Mouse (Mus musculus): ENCODE data around the gene Ear10. TPM values are rescaled to one million over a fixed set of nuclear protein-coding genes. Genes with fewer than 3 reads are reported as not detected.
"Not testable (repeated sequence)": the region's sequence is repeated elsewhere in the genome, so short reads cannot be mapped to it uniquely, and the experiment has no call there.

Gene Ear10
- total and polyA plus RNA-seq, 3 experiments, result not detected

GRCm38 (mm10) chr14:43874862-43875261, 48.5 kb downstream of the Ear10 start:
- H3K9ac ChIP-seq (ENCODE audit: insufficient read depth, low read depth); H3K4me3 ChIP-seq (replicated peaks in 1 of 3; ENCODE audit: low read depth in 2 of 3, low read length in 2 of 3, poor library complexity in 1 of 3); H3K79me2 ChIP-seq (replicated peaks; ENCODE audit: control insufficient read depth, extremely low read depth, insufficient read depth, poor library complexity, severe bottlenecking); DNase-seq (ENCODE audit: extremely low read depth); H3K36me3 ChIP-seq (replicated peaks in 1 of 2; ENCODE audit: control insufficient read depth in 1 of 2, insufficient read depth in 1 of 2, low read length in 1 of 2); H3K27me3 ChIP-seq (replicated peaks); dilution Hi-C loops (cut with MboI; ENCODE audit: extremely low pct_ligation_motif_present, extremely low pct_unique_long_range_greater_than_20kb, low sequenced_read_pairs); H3K9me3 ChIP-seq (replicated peaks; ENCODE audit: low read length); H3K27ac ChIP-seq (ENCODE audit: insufficient read depth, low read depth); H3K4me1 ChIP-seq (ENCODE audit: control insufficient read depth in 1 of 2, insufficient read depth in 2 of 2); in situ Hi-C loops (cut with MboI; ENCODE audit: low pct_ligation_motif_present, low pct_unique_long_range_greater_than_20kb, low sequenced_read_pairs); H3K4me2 ChIP-seq (ENCODE audit: insufficient read depth, low read depth, poor library complexity, severe bottlenecking): not testable (repeated sequence)

Other genes with a start within 250 kb of the Ear10 start
- gene Gm8165, start 246.4 kb downstream of the Ear10 start, total RNA-seq (2012; rRNA removed), result not detected in 2 replicates
- gene Gm8165, start 246.4 kb downstream of the Ear10 start, total RNA-seq (2014; rRNA removed), result not detected in 2 replicates
- not detected in 2 replicates for gene Gm8165, start 246.4 kb downstream of the Ear10 start, polyA plus RNA-seq (2012; ENCODE audit: insufficient read length, low read depth)
- 6.1 and 7.9 TPM in 2 replicates for gene Gm7324, start 225.7 kb downstream of the Ear10 start, total RNA-seq (2012; rRNA removed)
- 22.6 and 27.0 TPM in 2 replicates for gene Gm7324, start 225.7 kb downstream of the Ear10 start, total RNA-seq (2014; rRNA removed)
- 16.7 and 23.2 TPM in 2 replicates for gene Gm7324, start 225.7 kb downstream of the Ear10 start, polyA plus RNA-seq (2012; ENCODE audit: insufficient read length, low read depth)
- not detected in 2 replicates for gene Gm16506, start 196.1 kb downstream of the Ear10 start, total RNA-seq (2012; rRNA removed)
- not detected in 2 replicates for gene Gm16506, start 196.1 kb downstream of the Ear10 start, total RNA-seq (2014; rRNA removed)
- 0.19 TPM in 1 of 2 replicates, not detected in the other for gene Gm16506, start 196.1 kb downstream of the Ear10 start, polyA plus RNA-seq (2012; ENCODE audit: insufficient read length, low read depth)
- gene Gm6526, start 175.7 kb downstream of the Ear10 start, total RNA-seq (2012; rRNA removed), result 0.85 and 1.3 TPM in 2 replicates
- 24.8 and 27.9 TPM in 2 replicates for gene Gm6526, start 175.7 kb downstream of the Ear10 start, total RNA-seq (2014; rRNA removed)
- 7.4 and 7.7 TPM in 2 replicates for gene Gm6526, start 175.7 kb downstream of the Ear10 start, polyA plus RNA-seq (2012; ENCODE audit: insufficient read length, low read depth)
- gene Gm8180, start 138.8 kb downstream of the Ear10 start, total RNA-seq (2012; rRNA removed), result not detected in 2 replicates
- gene Gm8180, start 138.8 kb downstream of the Ear10 start, total RNA-seq (2014; rRNA removed), result not detected in 2 replicates
- gene Gm8180, start 138.8 kb downstream of the Ear10 start, polyA plus RNA-seq (2012; ENCODE audit: insufficient read length, low read depth), result not detected in 2 replicates
- not detected in 2 replicates for gene Ear1, start 48.0 kb downstream of the Ear10 start, total RNA-seq (2012; rRNA removed)
- not detected in 2 replicates for gene Ear1, start 48.0 kb downstream of the Ear10 start, total RNA-seq (2014; rRNA removed)
- not detected in 2 replicates for gene Ear1, start 48.0 kb downstream of the Ear10 start, polyA plus RNA-seq (2012; ENCODE audit: insufficient read length, low read depth)
- gene Gm8113, start 1.8 kb upstream of the Ear10 start, total RNA-seq (2012; rRNA removed), result 0.04 and 0.08 TPM in 2 replicates
- gene Gm8113, start 1.8 kb upstream of the Ear10 start, total RNA-seq (2014; rRNA removed), result 0.38 and 0.73 TPM in 2 replicates
- gene Gm8113, start 1.8 kb upstream of the Ear10 start, polyA plus RNA-seq (2012; ENCODE audit: insufficient read length, low read depth), result 0.26 and 0.41 TPM in 2 replicates
- not detected in 2 replicates for gene Ang5, start 33.5 kb upstream of the Ear10 start, total RNA-seq (2012; rRNA removed)
- not detected in 2 replicates for gene Ang5, start 33.5 kb upstream of the Ear10 start, total RNA-seq (2014; rRNA removed)
- not detected in 2 replicates for gene Ang5, start 33.5 kb upstream of the Ear10 start, polyA plus RNA-seq (2012; ENCODE audit: insufficient read length, low read depth)
- not detected in 2 replicates for gene Ang6, start 78.7 kb upstream of the Ear10 start, total RNA-seq (2012; rRNA removed)
- not detected in 2 replicates for gene Ang6, start 78.7 kb upstream of the Ear10 start, total RNA-seq (2014; rRNA removed)
- gene Ang6, start 78.7 kb upstream of the Ear10 start, polyA plus RNA-seq (2012; ENCODE audit: insufficient read length, low read depth), result not detected in 2 replicates
- gene Ear2, start 179.1 kb upstream of the Ear10 start, total RNA-seq (2012; rRNA removed), result not detected in 2 replicates
- gene Ear2, start 179.1 kb upstream of the Ear10 start, total RNA-seq (2014; rRNA removed), result not detected in 2 replicates
- not detected in 2 replicates for gene Ear2, start 179.1 kb upstream of the Ear10 start, polyA plus RNA-seq (2012; ENCODE audit: insufficient read length, low read depth)
- not detected in 2 replicates for gene Gm3327, start 200.3 kb upstream of the Ear10 start, total RNA-seq (2012; rRNA removed)
- not detected in 2 replicates for gene Gm3327, start 200.3 kb upstream of the Ear10 start, total RNA-seq (2014; rRNA removed)
- gene Gm3327, start 200.3 kb upstream of the Ear10 start, polyA plus RNA-seq (2012; ENCODE audit: insufficient read length, low read depth), result not detected in 2 replicates